Mouse (Mus musculus) myocyte (in vitro differentiated cells): ENCODE measurements around the gene Hydin.

ENCODE experiments used
- CEBPB ChIP-seq: IDR thresholded peaks from 2 replicates; pipeline ENCODE4 v1.6.1; 2011; ENCODE audit warnings: mild to moderate bottlenecking, moderate library complexity; ENCODE audit not compliant: poor library complexity, insufficient read depth, severe bottlenecking
- E2F4 ChIP-seq: IDR thresholded peaks from one replicate; pipeline ENCODE4 v1.6.1; 2011; ENCODE audit warnings: mild to moderate bottlenecking, control low read depth, moderate library complexity; ENCODE audit not compliant: insufficient read depth
- MAX ChIP-seq: IDR thresholded peaks from one replicate; pipeline ENCODE4 v1.6.1; 2011; ENCODE audit warnings: low read depth, mild to moderate bottlenecking, control low read depth
- MYOG ChIP-seq, 3 experiments: IDR thresholded peaks; one replicate each; pipeline ENCODE4 v1.6.1; 2011; ENCODE audit warnings: control low read depth in 2 of 3, low read depth in 2 of 3, mild to moderate bottlenecking in 2 of 3; ENCODE audit not compliant: insufficient read length in 2 of 3, control insufficient read depth in 1 of 3, insufficient read depth in 1 of 3
- POLR2A ChIP-seq: IDR thresholded peaks from one replicate; pipeline ENCODE4 v1.6.1; 2011; ENCODE audit warnings: low read depth, mild to moderate bottlenecking, control low read depth, moderate library complexity; ENCODE audit not compliant: insufficient read length
- POLR2AphosphoS2 ChIP-seq: IDR thresholded peaks from one replicate; pipeline ENCODE4 v1.6.1; 2011; ENCODE audit warnings: low read depth, control low read depth; ENCODE audit not compliant: insufficient read length
- REST ChIP-seq: IDR thresholded peaks from one replicate; pipeline ENCODE4 v1.6.1; 2011; ENCODE audit warnings: mild to moderate bottlenecking, control low read depth, moderate library complexity; ENCODE audit not compliant: insufficient read depth, insufficient read length
- SRF ChIP-seq: IDR thresholded peaks from one replicate; pipeline ENCODE4 v1.6.1; 2011; ENCODE audit warnings: low read depth; ENCODE audit not compliant: control insufficient read depth, insufficient read length
- TCF12 ChIP-seq: IDR thresholded peaks from one replicate; pipeline ENCODE4 v1.6.1; 2011; ENCODE audit warnings: mild to moderate bottlenecking, control low read depth; ENCODE audit not compliant: poor library complexity, insufficient read depth, severe bottlenecking
- USF1 ChIP-seq: IDR thresholded peaks from one replicate; pipeline ENCODE4 v1.6.1; 2011; ENCODE audit warnings: low read depth, mild to moderate bottlenecking, control low read depth, moderate library complexity

DNA sequence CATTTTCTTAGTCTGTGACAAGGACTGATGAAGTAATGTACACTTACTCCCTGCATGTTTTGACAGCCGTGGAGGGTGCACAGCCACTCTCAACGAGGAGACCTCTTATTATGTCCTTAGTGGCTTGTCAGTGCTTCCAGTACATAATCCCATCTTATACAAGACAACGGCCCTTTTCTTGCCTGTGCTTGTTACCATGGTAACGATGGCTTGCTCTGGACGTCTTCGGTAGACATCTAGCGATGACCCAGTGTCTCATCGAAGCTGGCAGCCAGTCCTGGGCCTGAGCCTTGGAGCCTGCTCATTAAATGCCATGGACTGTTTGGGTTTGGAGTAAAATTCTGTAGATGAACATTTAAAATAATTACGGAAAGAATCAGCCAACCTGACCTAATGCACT, 198.8 kb downstream of the Hydin start:
- TF ChIP-seq POLR2A = no peak
- no peak for TF ChIP-seq E2F4
- TF ChIP-seq USF1 = no peak
- TF ChIP-seq REST = no peak
- no peak for TF ChIP-seq POLR2AphosphoS2
- TF ChIP-seq MYOG (IDR thresholded peaks at IDR 0.05; ENCODE audit: control insufficient read depth in 1 of 3, insufficient read depth in 1 of 3, insufficient read length in 2 of 3, low read depth in 2 of 3) = no peak
- no peak for TF ChIP-seq MAX
- no peak for TF ChIP-seq SRF
- no peak for TF ChIP-seq TCF12
- no peak for TF ChIP-seq CEBPB
